Mouse (Mus musculus): ENCODE measurements at regions not wholly inside any gene's neighbourhood (a gene's known extent, or its start where the extent isn't known, plus 50 kb on each side); places are given as distances from the start of the nearest gene placed in this dataset.

DNA sequence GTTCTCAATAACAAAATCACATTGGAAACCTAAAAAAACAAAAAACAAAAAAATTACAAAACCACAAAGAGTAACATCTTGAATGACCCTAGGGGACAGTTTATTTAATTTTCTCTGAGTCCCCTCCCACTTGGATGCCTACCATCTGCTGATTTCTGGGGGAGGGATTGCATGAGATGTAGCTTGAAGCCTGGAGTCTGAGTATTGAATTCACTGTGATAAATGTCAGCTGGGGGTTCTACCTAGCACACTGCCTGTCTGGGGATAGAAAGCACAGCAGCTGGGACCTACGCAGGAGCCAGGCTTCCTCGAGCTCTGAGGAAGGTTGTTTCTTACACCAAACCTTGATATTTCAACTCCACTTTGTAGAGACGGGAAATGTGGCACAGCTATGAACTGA lies 224.4 kb downstream of the Icos start:
- H3K36me3 ChIP-seq (ENCODE audit: insufficient read depth, low read length), result no peaks in the 10 kb centered on the region
- H3K9me3 ChIP-seq (ENCODE audit: low read length), result no peaks in the 10 kb centered on the region
- no peaks in the 10 kb centered on the region for H3K4me1 ChIP-seq (replicated peaks; ENCODE audit: low read depth, low read length)
- no peaks in the 10 kb centered on the region; the same call in 1 of the 2 replicates for H3K27me3 ChIP-seq (ENCODE audit: insufficient read depth, low read length)
- no peak for TF ChIP-seq POU5F1 (IDR thresholded peaks at IDR 0.05; ENCODE audit: borderline replicate concordance, low read length)
- no peak for TF ChIP-seq NANOG (IDR thresholded peaks at IDR 0.05; ENCODE audit: borderline replicate concordance, low read length)
- no peak for TF ChIP-seq CTCF (conservative IDR thresholded peaks at IDR 0.05; ENCODE audit: low read length)
- no peak overlapping the region for H3K4me3 ChIP-seq (replicated peaks; ENCODE audit: low read length)

GRCm38 (mm10) chr1:61203170-61203569 lies 225.4 kb downstream of the Icos start:
- no peaks in the 10 kb centered on the region for H3K36me3 ChIP-seq (ENCODE audit: insufficient read depth, low read length)
- H3K27me3 ChIP-seq (ENCODE audit: insufficient read depth, low read length), result no peaks in the 10 kb centered on the region; the same call in 1 of the 2 replicates
- no peaks in the 10 kb centered on the region for H3K9me3 ChIP-seq (ENCODE audit: low read length)
- H3K4me1 ChIP-seq (replicated peaks; ENCODE audit: low read depth, low read length), result no peaks in the 10 kb centered on the region
- H3K4me3 ChIP-seq (replicated peaks; ENCODE audit: low read length), result no peak overlapping the region
- TF ChIP-seq NANOG (IDR thresholded peaks at IDR 0.05; ENCODE audit: borderline replicate concordance, low read length) (no peak), POU5F1 (IDR thresholded peaks at IDR 0.05; ENCODE audit: borderline replicate concordance, low read length) (no peak), CTCF (conservative IDR thresholded peaks at IDR 0.05; ENCODE audit: low read length) (no peak)

- Histone ChIP-seq H3K36me3 (ENCODE audit: insufficient read depth, low read length) (no peaks in the 10 kb centered on the region), H3K27me3 (ENCODE audit: insufficient read depth, low read length) (no peaks in the 10 kb centered on the region; the same call in 1 of the 2 replicates), H3K9me3 (ENCODE audit: low read length) (no peaks in the 10 kb centered on the region), H3K4me1 (replicated peaks; ENCODE audit: low read depth, low read length) (no peaks in the 10 kb centered on the region), H3K4me3 (replicated peaks; ENCODE audit: low read length) (no peak overlapping the region)
- TF ChIP-seq NANOG (IDR thresholded peaks at IDR 0.05; ENCODE audit: borderline replicate concordance, low read length) (no peak), POU5F1 (IDR thresholded peaks at IDR 0.05; ENCODE audit: borderline replicate concordance, low read length) (no peak), CTCF (conservative IDR thresholded peaks at IDR 0.05; ENCODE audit: low read length) (no peak)
Observed at GRCm38 (mm10) chr1:61203612-61204011, 225.9 kb downstream of the Icos start.

DNA sequence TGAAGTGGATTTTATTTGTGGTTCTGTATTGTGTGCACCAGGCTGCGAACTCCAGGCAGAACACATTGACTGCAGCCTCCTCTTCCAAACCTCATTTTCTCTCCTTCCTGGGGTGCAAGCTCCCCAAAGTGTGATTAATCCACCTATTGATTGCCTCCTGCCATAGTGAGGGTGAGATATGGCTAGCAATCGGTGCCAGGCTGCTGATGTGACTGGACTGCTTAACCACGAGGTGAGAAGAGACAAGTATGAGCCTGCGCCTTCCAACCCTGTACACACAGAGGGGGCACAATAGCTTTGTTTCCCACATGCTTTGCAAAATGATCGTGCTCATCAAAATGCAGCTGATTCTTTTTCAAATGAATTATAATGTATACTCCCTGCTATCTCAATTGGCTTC lies 227.4 kb downstream of the Icos start:
- TF ChIP-seq NANOG (IDR thresholded peaks at IDR 0.05; ENCODE audit: borderline replicate concordance, low read length) (no peak), CTCF (conservative IDR thresholded peaks at IDR 0.05; ENCODE audit: low read length) (no peak), POU5F1 (IDR thresholded peaks at IDR 0.05; ENCODE audit: borderline replicate concordance, low read length) (no peak)
- H3K4me1 ChIP-seq (replicated peaks; ENCODE audit: low read depth, low read length), result no peaks in the 10 kb centered on the region
- H3K4me3 ChIP-seq (replicated peaks; ENCODE audit: low read length), result no peak overlapping the region
- no peaks in the 10 kb centered on the region; the same call in 1 of the 2 replicates for H3K27me3 ChIP-seq (ENCODE audit: insufficient read depth, low read length)
- no peaks in the 10 kb centered on the region for H3K36me3 ChIP-seq (ENCODE audit: insufficient read depth, low read length)
- H3K9me3 ChIP-seq (ENCODE audit: low read length), result no peaks in the 10 kb centered on the region

GRCm38 (mm10) chr1:61206861-61207380 lies 229.2 kb downstream of the Icos start:
- TF ChIP-seq CTCF (conservative IDR thresholded peaks at IDR 0.05; ENCODE audit: low read length), result no peak
- no peak for TF ChIP-seq NANOG (IDR thresholded peaks at IDR 0.05; ENCODE audit: borderline replicate concordance, low read length)
- TF ChIP-seq POU5F1 (IDR thresholded peaks at IDR 0.05; ENCODE audit: borderline replicate concordance, low read length), result no peak
- Histone ChIP-seq H3K4me3 (replicated peaks; ENCODE audit: low read length) (no peak overlapping the region), H3K36me3 (ENCODE audit: insufficient read depth, low read length) (no peaks in the 10 kb centered on the region), H3K4me1 (replicated peaks; ENCODE audit: low read depth, low read length) (no peaks in the 10 kb centered on the region), H3K27me3 (ENCODE audit: insufficient read depth, low read length) (no peaks in the 10 kb centered on the region; the same call in 1 of the 2 replicates), H3K9me3 (ENCODE audit: low read length) (no peaks in the 10 kb centered on the region)

DNA sequence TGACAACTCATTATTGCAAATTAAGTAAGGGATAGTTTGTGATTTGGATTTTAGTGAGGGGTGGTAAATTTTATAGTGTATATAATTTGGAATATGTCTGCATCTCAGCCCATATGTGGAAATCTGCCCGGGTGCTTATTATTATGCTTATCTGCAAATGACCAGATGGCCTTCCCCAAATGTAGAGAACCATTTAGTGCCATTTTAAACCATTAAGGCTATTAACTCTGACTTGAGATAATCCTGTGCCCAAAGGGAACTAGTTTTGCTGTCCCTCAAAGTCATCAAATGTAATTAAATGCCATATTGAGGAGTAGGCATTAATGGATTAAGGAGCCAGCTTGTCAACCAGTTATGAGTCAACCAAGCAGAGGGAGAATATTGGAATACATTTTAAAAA lies 230.7 kb downstream of the Icos start:
- Histone ChIP-seq H3K9me3 (ENCODE audit: low read length) (no peaks in the 10 kb centered on the region), H3K27me3 (ENCODE audit: insufficient read depth, low read length) (no peaks in the 10 kb centered on the region; the same call in 1 of the 2 replicates)
- TF ChIP-seq NANOG (IDR thresholded peaks at IDR 0.05; ENCODE audit: borderline replicate concordance, low read length), result no peak
- TF ChIP-seq CTCF (conservative IDR thresholded peaks at IDR 0.05; ENCODE audit: low read length), result no peak
- no peak for TF ChIP-seq POU5F1 (IDR thresholded peaks at IDR 0.05; ENCODE audit: borderline replicate concordance, low read length)

DNA sequence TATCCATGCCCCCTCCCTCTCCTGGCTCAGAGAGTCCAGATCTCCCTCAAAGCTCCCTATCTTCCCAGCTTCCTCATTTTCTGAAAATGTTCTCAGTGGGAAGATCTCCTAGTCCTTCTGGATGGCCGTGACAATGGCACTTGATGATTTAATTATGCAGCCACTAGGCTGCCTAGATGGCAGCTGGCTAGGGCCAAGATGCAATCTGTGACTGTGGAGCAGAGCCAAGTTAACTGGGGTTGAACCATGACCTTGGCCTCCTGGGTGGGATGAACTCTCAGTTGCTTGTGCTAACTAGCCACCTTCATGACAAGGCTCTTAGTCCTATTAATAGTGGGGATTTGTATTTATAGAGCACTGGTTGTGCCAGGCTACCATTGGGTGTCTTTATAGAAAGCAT lies 243.4 kb downstream of the Icos start:
- TF ChIP-seq CTCF (conservative IDR thresholded peaks at IDR 0.05; ENCODE audit: low read length) (no peak), POU5F1 (IDR thresholded peaks at IDR 0.05; ENCODE audit: borderline replicate concordance, low read length) (no peak), NANOG (IDR thresholded peaks at IDR 0.05; ENCODE audit: borderline replicate concordance, low read length) (no peak)
- Histone ChIP-seq H3K36me3 (ENCODE audit: insufficient read depth, low read length) (no peaks in the 10 kb centered on the region), H3K27me3 (ENCODE audit: insufficient read depth, low read length) (no peaks in the 10 kb centered on the region), H3K4me3 (replicated peaks; ENCODE audit: low read length) (no peak overlapping the region), H3K4me1 (replicated peaks; ENCODE audit: low read depth, low read length) (no peaks in the 10 kb centered on the region), H3K9me3 (ENCODE audit: low read length) (no peaks in the 10 kb centered on the region)

More for the DNA sequence above, 230.7 kb downstream of the Icos start:
- H3K4me3 ChIP-seq (replicated peaks; ENCODE audit: low read length), result no peak overlapping the region
- no peaks in the 10 kb centered on the region for H3K36me3 ChIP-seq (ENCODE audit: insufficient read depth, low read length)
- no peaks in the 10 kb centered on the region for H3K4me1 ChIP-seq (replicated peaks; ENCODE audit: low read depth, low read length)

- TF ChIP-seq POU5F1 (IDR thresholded peaks at IDR 0.05; ENCODE audit: borderline replicate concordance, low read length) (no peak), NANOG (IDR thresholded peaks at IDR 0.05; ENCODE audit: borderline replicate concordance, low read length) (no peak), CTCF (conservative IDR thresholded peaks at IDR 0.05; ENCODE audit: low read length) (no peak)
- Histone ChIP-seq H3K4me3 (replicated peaks; ENCODE audit: low read length) (no peak overlapping the region), H3K9me3 (ENCODE audit: low read length) (no peaks in the 10 kb centered on the region), H3K36me3 (ENCODE audit: insufficient read depth, low read length) (no peaks in the 10 kb centered on the region), H3K27me3 (ENCODE audit: insufficient read depth, low read length) (no peaks in the 10 kb centered on the region), H3K4me1 (replicated peaks; ENCODE audit: low read depth, low read length) (no peaks in the 10 kb centered on the region)
Observed at GRCm38 (mm10) chr1:61228942-61229341, 251.2 kb downstream of the Icos start.

- no peaks in the 10 kb centered on the region for H3K27me3 ChIP-seq (ENCODE audit: insufficient read depth, low read length)
- H3K4me3 ChIP-seq (replicated peaks; ENCODE audit: low read length), result no peak overlapping the region
- no peaks in the 10 kb centered on the region for H3K4me1 ChIP-seq (replicated peaks; ENCODE audit: low read depth, low read length)
- H3K9me3 ChIP-seq (ENCODE audit: low read length), result no peaks in the 10 kb centered on the region
- TF ChIP-seq POU5F1 (IDR thresholded peaks at IDR 0.05; ENCODE audit: borderline replicate concordance, low read length) (no peak), CTCF (conservative IDR thresholded peaks at IDR 0.05; ENCODE audit: low read length) (no peak), NANOG (IDR thresholded peaks at IDR 0.05; ENCODE audit: borderline replicate concordance, low read length) (no peak)
- H3K36me3 ChIP-seq (ENCODE audit: insufficient read depth, low read length), result no peaks in the 10 kb centered on the region
Observed at GRCm38 (mm10) chr1:61233001-61233400, 255.3 kb downstream of the Icos start.
